Mouse (Mus musculus): ENCODE results near the gene Erich6. TPM values are rescaled to one million over a fixed set of nuclear protein-coding genes. Genes with fewer than 3 reads are reported as not detected.

Erich6 gene
- not detected for polyA plus RNA-seq (2014; fragmentation: Illumina TruSeq; extraction: RNeasy Lipid Tissue Mini Kit (QIAGEN cat#74804); ENCODE audit: insufficient read depth, low read depth, low replicate concordance)

GRCm38 (mm10) chr3:58636406-58637295 is at the start of gene Erich6:
TSS of gene Erich6 (minus strand) at chr3:58637207.

GRCm38 (mm10) chr3:58576137-58577066 is 60.6 kb downstream of the Erich6 start, which contains the start of gene Selenot:
TSS of gene Selenot (plus strand) at chr3:58576636.

Other genes with a start within 250 kb of the Erich6 start
- gene Tsc22d2, start 222.5 kb downstream of the Erich6 start, polyA plus RNA-seq (2014; fragmentation: Illumina TruSeq; extraction: RNeasy Lipid Tissue Mini Kit (QIAGEN cat#74804); ENCODE audit: insufficient read depth, low read depth, low replicate concordance): 5.3 TPM
- gene Eif2a, start 111.4 kb downstream of the Erich6 start, polyA plus RNA-seq (2014; fragmentation: Illumina TruSeq; extraction: RNeasy Lipid Tissue Mini Kit (QIAGEN cat#74804); ENCODE audit: insufficient read depth, low read depth, low replicate concordance): 29.7 TPM
- 78.2 TPM for gene Serp1, start 111.3 kb downstream of the Erich6 start, polyA plus RNA-seq (2014; fragmentation: Illumina TruSeq; extraction: RNeasy Lipid Tissue Mini Kit (QIAGEN cat#74804); ENCODE audit: insufficient read depth, low read depth, low replicate concordance)
- gene Selenot, start 60.6 kb downstream of the Erich6 start, polyA plus RNA-seq (2014; fragmentation: Illumina TruSeq; extraction: RNeasy Lipid Tissue Mini Kit (QIAGEN cat#74804); ENCODE audit: insufficient read depth, low read depth, low replicate concordance): 105 TPM
- 7.7 TPM for gene Siah2, start 55.2 kb upstream of the Erich6 start, polyA plus RNA-seq (2014; fragmentation: Illumina TruSeq; extraction: RNeasy Lipid Tissue Mini Kit (QIAGEN cat#74804); ENCODE audit: insufficient read depth, low read depth, low replicate concordance)
- gene Mindy4b-ps, start 185.1 kb upstream of the Erich6 start, polyA plus RNA-seq (2014; fragmentation: Illumina TruSeq; extraction: RNeasy Lipid Tissue Mini Kit (QIAGEN cat#74804); ENCODE audit: insufficient read depth, low read depth, low replicate concordance): not detected
- gene Clrn1, start 248.1 kb upstream of the Erich6 start, polyA plus RNA-seq (2014; fragmentation: Illumina TruSeq; extraction: RNeasy Lipid Tissue Mini Kit (QIAGEN cat#74804); ENCODE audit: insufficient read depth, low read depth, low replicate concordance): not detected